Mouse (Mus musculus) intestine, embryonic 15.5 days (tissue): ENCODE results near the gene Nlgn1. TPM values are rescaled to one million over a fixed set of nuclear protein-coding genes. Genes with fewer than 3 reads are reported as not detected.

Experiments used
- ATAC-seq: fragments of 200-750 bp; cut with Nextera tagmentation; 2 replicates; pipeline ENCODE4 v1.8.0; 2017; ENCODE audit warnings: moderate TSS enrichment, moderate library complexity
- H3K27ac ChIP-seq: fragments of 300-500 bp; sonication (generic); 2 replicates; pipeline ENCODE4 v1.5.1; 2015; ENCODE audit warnings: mild to moderate bottlenecking, inconsistent platforms
- H3K27me3 ChIP-seq: fragments of 300-500 bp; sonication (generic); replicated peaks from 2 replicates; pipeline ENCODE4 v1.6.1; 2015; ENCODE audit warnings: inconsistent platforms
- H3K36me3 ChIP-seq: fragments of 300-500 bp; sonication (generic); 2 replicates; pipeline ENCODE4 v1.6.1; 2015; ENCODE audit warnings: inconsistent platforms
- H3K4me1 ChIP-seq: fragments of 300-500 bp; sonication (generic); replicated peaks from 2 replicates; pipeline ENCODE4 v1.6.1; 2015; ENCODE audit warnings: inconsistent platforms
- H3K4me2 ChIP-seq: fragments of 300-500 bp; sonication (generic); replicated peaks from 2 replicates; pipeline ENCODE4 v1.6.1; 2015; ENCODE audit warnings: mild to moderate bottlenecking, inconsistent platforms
- H3K4me3 ChIP-seq: fragments of 300-500 bp; sonication (generic); replicated peaks from 2 replicates; pipeline ENCODE4 v1.5.1; 2015; ENCODE audit warnings: inconsistent platforms
- H3K9ac ChIP-seq: fragments of 300-500 bp; sonication (generic); 2 replicates; pipeline ENCODE4 v1.6.1; 2015; ENCODE audit warnings: inconsistent platforms
- H3K9me3 ChIP-seq: fragments of 300-500 bp; sonication (generic); 2 replicates; pipeline ENCODE4 v1.6.1; 2016; ENCODE audit warnings: inconsistent platforms
- WGBS: fragments of 180-500 bp; shearing (Covaris S2); methylation state at CpG from one replicate; pipeline ENCODE4 v1.1.7; 2015; 5-methylcytosine and 5-hydroxymethylcytosine counted together
- polyA plus RNA-seq: library from polyadenylated mRNA; unstranded; fragments of >200 nt; fragmentation: Nextera tagmentation; extraction: Ambion mirVana; gene quantifications from 2 replicates; pipeline ENCODE4 v1.2.1, GENCODE M21; 2015

The Nlgn1 gene
- polyA plus RNA-seq, 1 experiment from 2014 or later = 2.1 TPM

DNA sequence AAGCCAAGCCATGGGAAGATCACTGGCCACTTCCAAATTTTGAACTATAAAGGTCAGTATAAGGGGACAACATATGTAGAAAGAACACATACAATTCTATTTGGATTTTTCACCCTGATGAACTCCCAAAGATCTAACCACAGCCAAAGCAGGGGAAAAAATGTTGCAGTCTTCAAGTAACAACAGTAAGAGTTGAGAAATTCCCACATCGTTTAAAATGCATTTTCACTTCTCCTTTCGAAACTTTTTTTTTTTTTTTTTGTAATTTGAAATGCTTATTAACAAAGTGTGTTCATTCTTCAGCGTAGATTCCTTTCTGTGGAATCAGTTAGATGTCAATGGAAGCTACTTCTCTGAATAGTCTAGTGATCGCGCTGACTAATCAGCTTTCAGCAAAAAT lies 610.8 kb downstream of the Nlgn1 start:
- Histone ChIP-seq H3K4me3 (no peak overlapping the region), H3K27ac (no peak overlapping the region), H3K4me2 (no peak overlapping the region), H3K36me3 (no peaks in the 10 kb centered on the region), H3K9ac (no peak overlapping the region), H3K9me3 (no peaks in the 10 kb centered on the region), H3K27me3 (no peaks in the 10 kb centered on the region), H3K4me1 (no peaks in the 10 kb centered on the region)
- WGBS = 84% methylated on average over 5 of the region's 5 CpGs
- ATAC-seq = no peak

DNA sequence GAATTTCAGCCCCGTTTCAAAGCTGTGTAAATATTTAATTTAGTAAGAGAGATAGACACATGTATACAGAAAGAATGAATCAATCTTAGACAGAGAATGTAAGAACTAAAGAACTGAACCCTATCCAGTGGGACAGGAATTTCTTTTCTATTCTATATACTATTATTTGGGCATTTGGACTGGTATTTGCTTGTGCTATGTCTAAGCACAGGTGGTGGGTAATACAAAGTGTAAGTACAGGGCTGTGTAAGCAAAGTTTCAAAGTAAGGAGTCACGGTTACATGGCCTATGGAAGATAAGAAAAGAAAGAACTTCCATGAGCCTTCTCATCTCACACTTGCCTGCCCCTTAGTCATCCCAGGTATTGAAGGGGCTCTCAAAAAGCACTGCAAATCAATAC lies 624.9 kb downstream of the Nlgn1 start:
- Histone ChIP-seq H3K27ac (no peak overlapping the region), H3K9me3 (no peaks in the 10 kb centered on the region), H3K4me1 (no peaks in the 10 kb centered on the region), H3K27me3 (no peaks in the 10 kb centered on the region), H3K4me2 (no peak overlapping the region), H3K36me3 (no peaks in the 10 kb centered on the region), H3K4me3 (no peak overlapping the region), H3K9ac (no peak overlapping the region)
- no peak for ATAC-seq
- 42% methylated on average over 2 of the region's 2 CpGs for WGBS

DNA sequence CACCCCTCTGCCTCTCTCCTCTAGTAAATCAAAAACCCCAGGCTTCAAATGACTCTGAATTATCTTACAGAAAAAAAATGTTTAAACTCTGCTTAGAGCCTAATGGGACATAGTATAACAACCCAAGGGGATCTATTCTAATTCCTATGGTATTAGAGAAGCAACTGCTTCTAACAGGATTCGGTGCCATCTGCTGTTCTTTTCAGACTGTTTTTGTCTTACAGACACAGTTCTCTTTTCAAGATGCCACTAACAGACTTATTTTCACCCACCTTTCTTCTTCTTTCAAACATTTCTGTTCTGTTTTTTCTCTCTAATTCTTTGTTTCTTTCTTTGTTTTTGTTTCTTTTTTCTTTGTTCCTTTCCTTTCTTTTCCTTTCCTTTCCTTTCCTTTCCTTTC lies 635.0 kb downstream of the Nlgn1 start:
- Histone ChIP-seq H3K9me3 (no peaks in the 10 kb centered on the region), H3K36me3 (no peaks in the 10 kb centered on the region), H3K4me3 (no peak overlapping the region), H3K4me1 (no peaks in the 10 kb centered on the region), H3K4me2 (no peak overlapping the region), H3K27ac (no peak overlapping the region), H3K27me3 (no peaks in the 10 kb centered on the region), H3K9ac (no peak overlapping the region)
- WGBS = 74% methylated on average over 1 of the region's 1 CpGs
- no peak for ATAC-seq

DNA sequence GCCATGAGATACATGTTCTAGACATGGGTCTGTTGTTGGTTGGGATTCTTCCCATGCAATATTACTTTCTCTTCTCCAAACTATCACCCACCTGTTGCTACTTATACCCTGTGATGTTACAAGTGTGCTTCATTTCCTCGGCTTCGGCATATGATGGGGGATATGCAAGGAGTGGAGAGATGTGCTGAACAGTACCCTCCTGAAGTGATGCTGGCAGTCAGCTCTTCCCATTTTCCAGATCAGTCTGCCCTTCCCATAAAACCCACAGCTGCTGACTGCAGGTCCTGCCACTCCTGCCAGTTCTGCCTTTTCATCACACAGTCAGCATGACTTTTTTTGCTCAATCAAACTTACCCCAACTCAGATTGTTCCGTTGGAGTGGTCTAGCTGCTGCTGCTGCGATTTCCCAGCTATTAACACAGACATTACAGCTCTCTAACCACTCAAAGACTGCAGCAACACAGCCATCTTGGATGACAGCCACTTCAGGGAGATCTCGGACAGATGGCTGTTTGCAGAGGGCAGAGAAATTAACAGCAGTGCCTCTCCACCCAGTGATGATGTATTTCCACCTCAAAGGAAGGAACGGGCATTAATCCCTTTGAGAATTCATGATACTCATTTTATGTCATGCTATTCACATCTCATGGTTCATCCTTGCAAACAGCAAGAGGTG lies 643.3 kb downstream of the Nlgn1 start:
- no peaks in the 10 kb centered on the region for H3K9me3 ChIP-seq
- no peak overlapping the region for H3K27ac ChIP-seq
- 69% methylated on average over 6 of the region's 6 CpGs for WGBS
- no peak overlapping the region for H3K4me2 ChIP-seq
- no peak overlapping the region for H3K4me3 ChIP-seq
- H3K27me3 ChIP-seq = no peaks in the 10 kb centered on the region
- H3K4me1 ChIP-seq = no peaks in the 10 kb centered on the region
- ATAC-seq = no peak
- no peaks in the 10 kb centered on the region for H3K36me3 ChIP-seq
- H3K9ac ChIP-seq = no peak overlapping the region

DNA sequence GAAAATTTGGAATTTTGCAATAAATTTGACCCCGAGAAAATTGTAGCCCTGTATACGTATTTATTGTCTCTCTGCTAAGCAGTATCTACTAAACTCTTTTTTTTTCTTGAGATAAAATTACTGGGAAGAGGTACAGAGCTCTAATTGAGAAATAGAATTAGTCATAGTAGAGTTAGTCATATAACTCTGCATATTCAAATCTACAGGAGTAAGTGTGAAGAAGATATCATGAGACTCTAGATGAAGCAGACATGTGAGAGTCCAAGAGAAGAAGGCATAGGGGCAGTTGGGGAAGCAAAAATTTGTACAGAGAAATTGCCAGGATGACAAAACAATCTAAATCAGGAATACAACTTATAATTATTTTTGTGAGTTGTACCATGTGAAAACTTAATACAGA lies 648.6 kb downstream of the Nlgn1 start:
- H3K4me3 ChIP-seq = no peak overlapping the region
- ATAC-seq = no peak
- H3K36me3 ChIP-seq = no peaks in the 10 kb centered on the region
- no peak overlapping the region for H3K4me2 ChIP-seq
- no peaks in the 10 kb centered on the region for H3K9me3 ChIP-seq
- no peak overlapping the region for H3K9ac ChIP-seq
- no peaks in the 10 kb centered on the region for H3K4me1 ChIP-seq
- H3K27me3 ChIP-seq = no peaks in the 10 kb centered on the region
- 90% methylated on average over 2 of the region's 2 CpGs for WGBS
- H3K27ac ChIP-seq = no peak overlapping the region

DNA sequence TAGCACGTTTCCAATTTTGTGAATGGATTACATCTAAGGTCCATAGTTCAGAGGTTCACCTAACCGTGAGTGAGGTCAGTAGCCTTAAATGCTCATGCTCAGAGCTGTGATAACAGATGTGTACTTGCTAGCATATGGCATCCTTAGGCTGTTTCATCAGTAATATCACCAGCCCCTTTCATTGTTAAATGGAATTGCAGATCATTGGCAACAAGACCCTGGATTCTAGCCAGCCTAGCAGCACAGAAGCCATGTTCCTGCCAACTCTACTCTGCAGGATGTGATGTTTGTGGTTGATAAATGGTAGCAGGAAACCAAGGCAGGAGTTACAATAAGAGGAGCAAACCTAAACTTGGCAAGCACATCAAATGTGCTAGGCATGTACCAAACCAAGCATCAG lies 652.9 kb downstream of the Nlgn1 start:
- H3K9me3 ChIP-seq = no peaks in the 10 kb centered on the region
- H3K4me2 ChIP-seq = no peak overlapping the region
- no peak overlapping the region for H3K4me3 ChIP-seq
- no peak overlapping the region for H3K9ac ChIP-seq
- ATAC-seq = no peak
- H3K27me3 ChIP-seq = no peaks in the 10 kb centered on the region
- no peak overlapping the region for H3K27ac ChIP-seq
- WGBS = 71% methylated on average over 2 of the region's 2 CpGs
- no peaks in the 10 kb centered on the region for H3K36me3 ChIP-seq
- H3K4me1 ChIP-seq = no peaks in the 10 kb centered on the region

DNA sequence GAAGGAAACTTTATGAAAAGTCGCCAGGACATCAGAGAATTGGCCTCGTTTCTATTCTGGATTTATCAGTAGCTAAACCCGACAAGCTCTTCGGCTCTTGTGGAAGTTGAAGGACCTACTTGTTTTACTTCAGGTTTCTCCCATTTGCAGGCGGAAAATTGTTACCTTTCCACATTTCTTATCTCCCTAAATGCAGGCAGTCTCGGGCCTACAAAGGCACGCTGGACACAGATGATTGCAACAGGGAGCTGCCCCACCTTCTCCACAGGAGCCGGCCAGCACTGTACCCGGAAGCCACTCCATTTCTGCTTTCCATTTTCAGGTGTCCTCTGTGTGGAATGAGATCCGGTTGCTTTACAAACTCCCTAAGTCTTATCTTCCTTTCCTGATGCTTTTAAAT lies 656.4 kb downstream of the Nlgn1 start:
- no peak for ATAC-seq
- 86% methylated on average over 10 of the region's 10 CpGs for WGBS
- H3K36me3 ChIP-seq = no peaks in the 10 kb centered on the region

DNA sequence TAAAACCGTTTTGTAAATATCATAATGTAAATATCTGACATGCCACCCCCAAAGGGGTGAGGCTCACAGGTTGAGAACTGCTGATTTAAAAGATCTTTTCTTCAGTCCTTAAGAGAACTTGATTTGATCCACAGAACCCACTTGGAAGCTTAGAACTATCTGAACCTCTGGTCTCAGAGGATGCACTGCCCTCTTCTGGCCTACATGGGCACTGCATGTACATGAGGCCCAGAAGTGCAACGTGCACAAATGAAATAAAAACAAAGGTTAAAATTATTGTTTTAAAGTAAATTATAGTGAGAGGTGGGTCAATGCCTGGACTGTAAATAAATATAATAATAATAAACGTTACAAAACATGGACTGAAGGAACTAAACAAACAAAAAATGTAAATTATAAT lies 657.2 kb downstream of the Nlgn1 start:
- Histone ChIP-seq H3K4me2 (no peak overlapping the region), H3K9ac (no peak overlapping the region), H3K27me3 (no peaks in the 10 kb centered on the region), H3K36me3 (no peaks in the 10 kb centered on the region), H3K4me1 (no peaks in the 10 kb centered on the region), H3K4me3 (no peak overlapping the region), H3K9me3 (no peaks in the 10 kb centered on the region), H3K27ac (no peak overlapping the region)
- 58% methylated on average over 3 of the region's 3 CpGs for WGBS
- no peak for ATAC-seq

More for the DNA sequence above, 656.4 kb downstream of the Nlgn1 start:
- H3K4me2 ChIP-seq = no peak overlapping the region
- H3K4me1 ChIP-seq = no peaks in the 10 kb centered on the region
- H3K27me3 ChIP-seq = no peaks in the 10 kb centered on the region
- H3K4me3 ChIP-seq = no peak overlapping the region
- H3K27ac ChIP-seq = no peak overlapping the region
- no peaks in the 10 kb centered on the region for H3K9me3 ChIP-seq
- no peak overlapping the region for H3K9ac ChIP-seq

DNA sequence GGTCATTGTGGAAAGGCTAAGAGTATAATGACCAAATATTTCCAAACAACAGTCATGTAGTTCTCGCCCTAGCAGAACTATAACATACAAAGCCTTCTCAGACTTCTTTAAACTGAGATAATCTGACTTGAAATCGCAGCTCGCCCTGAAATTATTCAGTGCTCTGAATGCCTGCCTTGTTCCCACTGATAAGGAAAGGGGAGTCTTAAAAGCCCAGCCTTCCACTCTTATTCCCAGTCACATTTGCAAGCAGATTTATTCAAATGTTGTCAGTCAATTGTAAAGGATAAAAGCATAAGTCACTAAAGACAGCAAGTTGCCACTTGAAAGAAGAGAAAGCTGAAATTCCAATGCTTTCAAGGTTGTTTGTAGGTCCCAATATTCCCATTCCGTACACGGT lies 658.9 kb downstream of the Nlgn1 start:
- Histone ChIP-seq H3K4me3 (no peak overlapping the region), H3K9ac (no peak overlapping the region), H3K9me3 (no peaks in the 10 kb centered on the region), H3K27me3 (no peaks in the 10 kb centered on the region), H3K27ac (no peak overlapping the region), H3K4me2 (no peak overlapping the region), H3K4me1 (no peaks in the 10 kb centered on the region), H3K36me3 (no peaks in the 10 kb centered on the region)
- 59% methylated on average over 5 of the region's 5 CpGs for WGBS
- no peak for ATAC-seq

DNA sequence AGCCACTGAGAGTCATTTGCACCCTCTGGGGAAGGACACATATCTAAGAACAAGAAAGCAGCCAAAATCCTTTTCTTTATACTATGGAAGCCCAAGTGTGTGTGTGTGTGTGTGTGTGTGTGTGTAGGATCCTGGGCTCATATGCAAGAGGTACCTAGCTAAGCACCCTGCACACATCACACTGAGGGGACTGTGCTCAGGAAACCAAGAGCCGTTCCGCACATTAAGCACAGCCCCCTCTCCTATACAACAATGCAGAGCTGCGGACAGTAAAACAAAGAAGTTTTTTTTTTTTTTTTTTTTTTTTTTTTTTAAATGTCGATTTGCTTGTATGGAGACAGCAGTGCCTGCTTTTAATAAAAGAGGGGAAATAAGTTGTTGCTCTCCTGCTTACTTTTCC lies 659.5 kb downstream of the Nlgn1 start:
- Histone ChIP-seq H3K9me3 (no peaks in the 10 kb centered on the region), H3K4me1 (no peaks in the 10 kb centered on the region), H3K9ac (no peak overlapping the region), H3K36me3 (no peaks in the 10 kb centered on the region), H3K27ac (no peak overlapping the region), H3K4me2 (no peak overlapping the region), H3K27me3 (no peaks in the 10 kb centered on the region), H3K4me3 (no peak overlapping the region)
- WGBS = 75% methylated on average over 4 of the region's 4 CpGs
- ATAC-seq = no peak

DNA sequence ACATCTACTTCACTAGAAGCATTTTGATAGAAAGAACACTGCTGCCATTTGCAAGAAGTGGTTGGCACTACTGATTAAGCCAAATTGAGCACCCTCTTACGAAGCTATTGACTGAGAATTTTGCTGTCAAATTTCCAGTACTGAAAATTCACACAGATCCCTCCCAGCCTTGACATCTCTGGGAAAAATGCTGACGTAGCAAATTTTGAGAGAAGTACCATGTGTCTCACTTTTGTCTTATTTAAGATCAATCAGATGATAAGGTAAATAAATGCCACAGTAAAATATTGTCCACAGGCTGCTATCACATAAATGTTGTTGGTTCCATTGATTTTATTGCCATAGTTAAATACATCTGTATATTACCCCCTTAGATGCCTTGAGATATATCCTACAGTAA lies 668.8 kb downstream of the Nlgn1 start:
- no peak overlapping the region for H3K4me3 ChIP-seq
- H3K4me1 ChIP-seq = no peaks in the 10 kb centered on the region
- H3K36me3 ChIP-seq = no peaks in the 10 kb centered on the region
- H3K27ac ChIP-seq = no peak overlapping the region
- no peaks in the 10 kb centered on the region for H3K9me3 ChIP-seq
- no peak overlapping the region for H3K9ac ChIP-seq
- ATAC-seq = no peak
- H3K4me2 ChIP-seq = no peak overlapping the region
- H3K27me3 ChIP-seq = no peaks in the 10 kb centered on the region
- WGBS = 77% methylated on average over 2 of the region's 2 CpGs

DNA sequence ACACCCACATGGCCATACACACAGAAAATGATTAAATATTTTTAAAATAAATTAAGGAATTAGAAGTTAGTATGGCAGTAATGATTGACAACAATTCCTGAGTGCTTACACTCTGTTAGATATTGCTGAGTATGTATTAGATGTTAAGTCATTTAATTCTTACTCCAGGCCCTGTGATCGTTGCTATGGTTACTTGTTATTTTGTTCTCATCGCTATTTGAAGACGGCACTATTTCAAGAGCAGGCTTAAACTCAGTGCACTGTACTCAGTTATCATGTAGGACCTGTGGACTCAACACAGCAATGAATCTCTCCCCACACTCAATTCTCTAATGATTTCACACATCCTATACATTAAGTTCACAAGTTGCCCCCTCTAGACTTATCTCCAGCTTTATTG lies 672.0 kb downstream of the Nlgn1 start:
- 91% methylated on average over 3 of the region's 3 CpGs for WGBS
- ATAC-seq = no peak

DNA sequence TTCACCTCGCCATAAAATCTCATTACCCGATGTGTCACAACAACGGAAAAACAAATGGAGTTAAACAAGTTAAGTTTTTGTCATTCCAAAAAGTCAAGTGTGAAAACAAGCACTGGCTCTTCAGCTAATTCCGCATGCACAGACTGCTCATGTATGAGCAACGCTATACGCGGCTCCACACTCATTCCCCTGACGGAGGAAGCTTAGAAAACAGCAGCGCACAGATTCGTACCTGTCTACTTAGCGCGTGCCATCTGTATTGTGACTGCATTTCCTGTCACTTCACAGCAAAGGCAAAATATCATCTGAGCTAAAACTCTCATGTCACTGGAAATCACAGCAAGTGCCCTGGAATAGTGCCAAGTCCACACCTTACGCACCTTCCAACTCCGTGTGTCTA lies 674.3 kb downstream of the Nlgn1 start:
- WGBS = 94% methylated on average over 14 of the region's 14 CpGs
- H3K4me3 ChIP-seq = no peak overlapping the region
- no peak for ATAC-seq

More for the DNA sequence above, 672.0 kb downstream of the Nlgn1 start:
- H3K9me3 ChIP-seq = no peaks in the 10 kb centered on the region
- no peak overlapping the region for H3K4me2 ChIP-seq
- H3K27me3 ChIP-seq = no peaks in the 10 kb centered on the region
- no peak overlapping the region for H3K9ac ChIP-seq
- no peak overlapping the region for H3K4me3 ChIP-seq
- H3K4me1 ChIP-seq = no peaks in the 10 kb centered on the region
- no peak overlapping the region for H3K27ac ChIP-seq
- H3K36me3 ChIP-seq = no peaks in the 10 kb centered on the region

More for the DNA sequence above, 674.3 kb downstream of the Nlgn1 start:
- no peak overlapping the region for H3K9ac ChIP-seq
- H3K4me1 ChIP-seq = no peaks in the 10 kb centered on the region
- H3K9me3 ChIP-seq = no peaks in the 10 kb centered on the region
- H3K4me2 ChIP-seq = no peak overlapping the region
- H3K36me3 ChIP-seq = no peaks in the 10 kb centered on the region
- no peaks in the 10 kb centered on the region for H3K27me3 ChIP-seq
- no peak overlapping the region for H3K27ac ChIP-seq
